Mouse (Mus musculus): ENCODE results near the gene Cntnap2. TPM values are rescaled to one million over a fixed set of nuclear protein-coding genes. Genes with fewer than 3 reads are reported as not detected.

Cntnap2 gene
- polyA plus RNA-seq, 1 experiment from 2014 or later: 24.7 TPM

- Histone ChIP-seq H3K36me3 (ENCODE audit: control insufficient read depth, insufficient read depth, low read length) (no peaks in the 10 kb centered on the region), H3K4me1 (ENCODE audit: control insufficient read depth, insufficient read depth, low read length) (no peaks in the 10 kb centered on the region), H3K9ac (ENCODE audit: low read length) (no peak overlapping the region), H3K4me2 (no peak overlapping the region), H3K4me3 (ENCODE audit: low read depth, low read length) (no peak overlapping the region), H3K27ac (ENCODE audit: low read depth, low read length) (no peak overlapping the region), H3K27me3 (ENCODE audit: control insufficient read depth, insufficient read depth, low read length) (no peaks in the 10 kb centered on the region), H3K9me3 (ENCODE audit: control insufficient read depth, low read length) (no peaks in the 10 kb centered on the region)
- 91% methylated on average over 2 of the region's 2 CpGs for WGBS
- DNase-seq (ENCODE audit: low spot score, missing footprints): no peak
- ATAC-seq (ENCODE audit: low FRiP score): no peak
These were observed 972.9 kb downstream of the Cntnap2 start for GRCm38 (mm10) chr6:46031821-46032594.

DNA sequence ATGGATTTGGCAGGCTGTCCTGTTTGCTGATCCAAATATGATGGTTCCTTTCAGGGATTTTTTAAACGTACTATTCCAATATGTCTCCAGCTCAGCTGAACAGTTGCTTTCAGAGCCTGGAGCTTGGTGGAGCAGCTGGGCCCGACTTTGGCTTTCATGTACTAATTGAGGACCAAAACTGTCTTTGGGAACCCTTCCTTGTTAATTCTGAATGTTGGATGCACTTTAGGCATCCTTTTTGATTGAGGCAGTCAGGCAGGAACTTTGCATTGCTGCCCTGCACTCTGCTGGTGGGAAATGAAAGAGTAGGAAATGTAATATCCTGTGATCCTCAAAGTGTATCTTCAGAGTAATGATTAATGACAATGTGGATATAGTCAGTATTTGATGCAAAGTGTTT lies 974.0 kb downstream of the Cntnap2 start:
- no peak for ATAC-seq (ENCODE audit: low FRiP score)

GRCm38 (mm10) chr6:46040671-46041070 lies 981.5 kb downstream of the Cntnap2 start:
- Histone ChIP-seq H3K4me1 (ENCODE audit: control insufficient read depth, insufficient read depth, low read length) (no peaks in the 10 kb centered on the region), H3K4me3 (ENCODE audit: low read depth, low read length) (no peak overlapping the region), H3K27me3 (ENCODE audit: control insufficient read depth, insufficient read depth, low read length) (no peaks in the 10 kb centered on the region), H3K4me2 (no peak overlapping the region), H3K27ac (ENCODE audit: low read depth, low read length) (no peak overlapping the region), H3K9ac (ENCODE audit: low read length) (no peak overlapping the region), H3K36me3 (ENCODE audit: control insufficient read depth, insufficient read depth, low read length) (no peaks in the 10 kb centered on the region), H3K9me3 (ENCODE audit: control insufficient read depth, low read length) (no peaks in the 10 kb centered on the region)
- ATAC-seq (ENCODE audit: low FRiP score): no peak
- DNase-seq (ENCODE audit: low spot score, missing footprints): no peak
- WGBS: 89% methylated on average over 4 of the region's 4 CpGs

More for the DNA sequence above, 974.0 kb downstream of the Cntnap2 start:
- H3K4me1 ChIP-seq (ENCODE audit: control insufficient read depth, insufficient read depth, low read length): no peaks in the 10 kb centered on the region
- DNase-seq (ENCODE audit: low spot score, missing footprints): no peak
- WGBS: 72% methylated on average over 2 of the region's 2 CpGs
- no peak overlapping the region for H3K9ac ChIP-seq (ENCODE audit: low read length)
- no peak overlapping the region for H3K27ac ChIP-seq (ENCODE audit: low read depth, low read length)
- H3K27me3 ChIP-seq (ENCODE audit: control insufficient read depth, insufficient read depth, low read length): no peaks in the 10 kb centered on the region
- H3K4me3 ChIP-seq (ENCODE audit: low read depth, low read length): no peak overlapping the region
- H3K9me3 ChIP-seq (ENCODE audit: control insufficient read depth, low read length): no peaks in the 10 kb centered on the region
- H3K4me2 ChIP-seq: no peak overlapping the region
- H3K36me3 ChIP-seq (ENCODE audit: control insufficient read depth, insufficient read depth, low read length): no peaks in the 10 kb centered on the region

DNA sequence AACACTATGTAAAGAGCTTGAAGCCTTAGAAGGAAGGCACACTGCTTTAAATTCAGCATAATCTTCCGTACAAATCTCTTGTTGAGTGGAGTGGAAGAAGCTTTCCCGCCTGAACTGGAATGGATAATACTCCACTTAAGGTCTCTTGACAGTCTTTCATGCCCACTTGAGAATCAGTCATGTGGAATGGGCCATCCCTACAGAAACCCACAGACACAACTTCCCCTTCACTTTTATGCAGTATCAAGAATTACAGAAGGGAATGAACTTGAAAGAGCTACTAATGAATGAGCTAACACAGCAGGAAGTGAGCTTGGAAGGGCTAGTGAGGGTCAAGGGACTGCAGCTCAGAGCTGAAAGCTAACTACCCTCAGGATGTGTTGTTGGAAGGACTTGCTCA lies 1021.1 kb downstream of the Cntnap2 start:
- Histone ChIP-seq H3K4me1 (ENCODE audit: control insufficient read depth, insufficient read depth, low read length) (no peaks in the 10 kb centered on the region), H3K36me3 (ENCODE audit: control insufficient read depth, insufficient read depth, low read length) (no peaks in the 10 kb centered on the region), H3K27ac (ENCODE audit: low read depth, low read length) (no peak overlapping the region), H3K4me2 (no peak overlapping the region), H3K9ac (ENCODE audit: low read length) (no peak overlapping the region), H3K27me3 (ENCODE audit: control insufficient read depth, insufficient read depth, low read length) (no peaks in the 10 kb centered on the region), H3K9me3 (ENCODE audit: control insufficient read depth, low read length) (no peaks in the 10 kb centered on the region), H3K4me3 (ENCODE audit: low read depth, low read length) (no peak overlapping the region)
- 51% methylated on average over 2 of the region's 2 CpGs for WGBS
- DNase-seq (ENCODE audit: low spot score, missing footprints) (peak; percentile 83), ATAC-seq (ENCODE audit: low FRiP score) (peak; percentile 63; the same call in 1 of the 2 replicates)

DNA sequence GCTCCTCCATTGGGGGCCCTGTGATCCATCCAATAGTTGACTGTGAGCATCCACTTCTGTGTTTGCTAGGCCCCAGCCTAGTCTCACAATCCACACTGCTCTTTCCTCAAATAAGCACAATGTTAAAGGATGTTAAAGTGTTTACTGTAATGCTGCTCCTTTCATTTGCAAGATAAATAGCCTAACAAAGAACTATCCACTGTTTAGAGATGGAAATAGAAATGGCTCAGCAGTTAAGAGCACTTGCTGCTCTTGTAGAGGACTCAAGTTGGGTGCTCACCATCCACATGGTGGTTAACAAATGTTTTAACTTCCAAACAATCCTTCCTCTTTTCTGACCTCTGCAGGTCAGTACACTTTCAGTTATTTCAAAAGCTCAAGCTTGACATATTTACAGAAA lies 1022.3 kb downstream of the Cntnap2 start:
- DNase-seq (ENCODE audit: low spot score, missing footprints): no peak
- no peak overlapping the region for H3K9ac ChIP-seq (ENCODE audit: low read length)
- no peak for ATAC-seq (ENCODE audit: low FRiP score)

GRCm38 (mm10) chr6:46143189-46143841 lies 1084.2 kb downstream of the Cntnap2 start:
- Histone ChIP-seq H3K4me3 (ENCODE audit: low read depth, low read length) (no peak overlapping the region), H3K4me1 (ENCODE audit: control insufficient read depth, insufficient read depth, low read length) (peaks cover 3% of the 10 kb centered on the region; the same call in 1 of the 2 replicates), H3K4me2 (no peak overlapping the region), H3K9me3 (ENCODE audit: control insufficient read depth, low read length) (no peaks in the 10 kb centered on the region), H3K27ac (ENCODE audit: low read depth, low read length) (no peak overlapping the region), H3K36me3 (ENCODE audit: control insufficient read depth, insufficient read depth, low read length) (no peaks in the 10 kb centered on the region), H3K9ac (ENCODE audit: low read length) (no peak overlapping the region), H3K27me3 (ENCODE audit: control insufficient read depth, insufficient read depth, low read length) (no peaks in the 10 kb centered on the region)
- ATAC-seq (ENCODE audit: low FRiP score): no peak
- WGBS: 83% methylated on average over 1 of the region's 1 CpGs
- no peak for DNase-seq (ENCODE audit: low spot score, missing footprints)

More for the DNA sequence above, 1022.3 kb downstream of the Cntnap2 start:
- Histone ChIP-seq H3K27me3 (ENCODE audit: control insufficient read depth, insufficient read depth, low read length) (no peaks in the 10 kb centered on the region), H3K27ac (ENCODE audit: low read depth, low read length) (no peak overlapping the region), H3K4me3 (ENCODE audit: low read depth, low read length) (no peak overlapping the region), H3K9me3 (ENCODE audit: control insufficient read depth, low read length) (no peaks in the 10 kb centered on the region), H3K36me3 (ENCODE audit: control insufficient read depth, insufficient read depth, low read length) (no peaks in the 10 kb centered on the region), H3K4me2 (no peak overlapping the region), H3K4me1 (ENCODE audit: control insufficient read depth, insufficient read depth, low read length) (no peaks in the 10 kb centered on the region)

GRCm38 (mm10) chr6:46166837-46167236 lies 1107.7 kb downstream of the Cntnap2 start:
- Histone ChIP-seq H3K27ac (ENCODE audit: low read depth, low read length) (no peak overlapping the region), H3K4me1 (ENCODE audit: control insufficient read depth, insufficient read depth, low read length) (no peaks in the 10 kb centered on the region), H3K36me3 (ENCODE audit: control insufficient read depth, insufficient read depth, low read length) (no peaks in the 10 kb centered on the region), H3K4me2 (no peak overlapping the region), H3K9me3 (ENCODE audit: control insufficient read depth, low read length) (no peaks in the 10 kb centered on the region), H3K27me3 (ENCODE audit: control insufficient read depth, insufficient read depth, low read length) (no peaks in the 10 kb centered on the region), H3K4me3 (ENCODE audit: low read depth, low read length) (no peak overlapping the region), H3K9ac (ENCODE audit: low read length) (no peak overlapping the region)
- no peak for ATAC-seq (ENCODE audit: low FRiP score)
- no peak for DNase-seq (ENCODE audit: low spot score, missing footprints)
- whole genome bisulfite sequencing: 90% methylated on average over 1 of the region's 1 CpGs

GRCm38 (mm10) chr6:46197298-46197697 lies 1138.1 kb downstream of the Cntnap2 start:
- Histone ChIP-seq H3K27me3 (ENCODE audit: control insufficient read depth, insufficient read depth, low read length) (no peaks in the 10 kb centered on the region), H3K4me2 (no peak overlapping the region), H3K36me3 (ENCODE audit: control insufficient read depth, insufficient read depth, low read length) (no peaks in the 10 kb centered on the region), H3K9me3 (ENCODE audit: control insufficient read depth, low read length) (no peaks in the 10 kb centered on the region), H3K4me1 (ENCODE audit: control insufficient read depth, insufficient read depth, low read length) (no peaks in the 10 kb centered on the region), H3K9ac (ENCODE audit: low read length) (no peak overlapping the region), H3K27ac (ENCODE audit: low read depth, low read length) (no peak overlapping the region), H3K4me3 (ENCODE audit: low read depth, low read length) (no peak overlapping the region)
- 91% methylated on average over 2 of the region's 2 CpGs for WGBS
- no peak for DNase-seq (ENCODE audit: low spot score, missing footprints)
- no peak for ATAC-seq (ENCODE audit: low FRiP score)

GRCm38 (mm10) chr6:46201828-46202227 lies 1142.7 kb downstream of the Cntnap2 start:
- Histone ChIP-seq H3K4me2 (no peak overlapping the region), H3K4me3 (ENCODE audit: low read depth, low read length) (no peak overlapping the region), H3K27ac (ENCODE audit: low read depth, low read length) (no peak overlapping the region), H3K9ac (ENCODE audit: low read length) (no peak overlapping the region), H3K9me3 (ENCODE audit: control insufficient read depth, low read length) (no peaks in the 10 kb centered on the region), H3K27me3 (ENCODE audit: control insufficient read depth, insufficient read depth, low read length) (no peaks in the 10 kb centered on the region), H3K36me3 (ENCODE audit: control insufficient read depth, insufficient read depth, low read length) (no peaks in the 10 kb centered on the region), H3K4me1 (ENCODE audit: control insufficient read depth, insufficient read depth, low read length) (no peaks in the 10 kb centered on the region)
- DNase-seq (ENCODE audit: low spot score, missing footprints): no peak
- WGBS: 92% methylated on average over 4 of the region's 4 CpGs
- ATAC-seq (ENCODE audit: low FRiP score): no peak

All from midbrain, embryonic 11.5 days (tissue).